Mouse (Mus musculus) liver, adult 2 months (tissue): ENCODE measurements at regions not wholly inside any gene's neighbourhood (a gene's known extent, or its start where the extent isn't known, plus 50 kb on each side); places are given as distances from the start of the nearest gene placed in this dataset.

Experiments
- CTCF ChIP-seq: fragments of 200-500 bp; IDR thresholded peaks from 2 replicates; pipeline ENCODE4 v1.5.1; 2011; ENCODE audit warnings: low read depth, low read length, control low read depth
- POLR2A ChIP-seq: fragments of 200-500 bp; IDR thresholded peaks from 2 replicates; pipeline ENCODE4 v1.6.1; 2011; ENCODE audit warnings: low read length, control low read depth; ENCODE audit not compliant: insufficient read depth; ENCODE audit errors: extremely low read depth

DNA sequence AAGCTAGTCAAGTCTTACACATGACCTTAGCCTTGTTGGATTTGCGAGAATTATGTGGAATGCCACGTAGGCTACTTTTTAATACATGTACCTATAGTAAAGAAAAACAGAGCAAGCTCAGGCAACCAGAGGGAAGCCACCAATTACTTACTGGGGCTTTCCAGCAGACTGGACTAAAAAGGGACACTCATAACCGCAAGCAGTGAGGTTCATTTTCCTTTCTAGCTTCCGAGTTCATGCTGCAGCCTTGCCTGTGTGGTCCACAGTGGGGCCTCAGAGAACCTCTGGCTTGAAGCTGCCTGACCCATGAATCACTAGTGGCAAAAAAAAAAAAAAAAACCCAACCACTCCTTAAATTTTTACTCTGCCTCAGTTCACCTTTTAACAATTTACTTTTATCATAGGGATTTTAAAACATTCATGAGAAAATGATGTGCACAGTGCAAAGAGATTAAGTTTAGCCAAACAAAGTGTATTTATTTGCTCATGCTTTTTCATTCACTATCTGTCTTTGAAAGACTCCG is 188.6 kb upstream of the 1700066M21Rik start:
- TF ChIP-seq CTCF = no peak
- no peak for TF ChIP-seq POLR2A
